Mouse (Mus musculus) megakaryocyte, embryonic 14.5 days (primary cell): ENCODE measurements around the gene Jmjd1c.

ENCODE experiments used
- FLI1 ChIP-seq: IDR thresholded peaks from 2 replicates; pipeline ENCODE4 v1.6.1; 2012; ENCODE audit warnings: low read length, inconsistent platforms, mixed read lengths
- GATA1 ChIP-seq: IDR thresholded peaks from 3 replicates; pipeline ENCODE4 v1.6.1; 2012; ENCODE audit warnings: mixed read lengths, low read length, inconsistent platforms, borderline replicate concordance

DNA sequence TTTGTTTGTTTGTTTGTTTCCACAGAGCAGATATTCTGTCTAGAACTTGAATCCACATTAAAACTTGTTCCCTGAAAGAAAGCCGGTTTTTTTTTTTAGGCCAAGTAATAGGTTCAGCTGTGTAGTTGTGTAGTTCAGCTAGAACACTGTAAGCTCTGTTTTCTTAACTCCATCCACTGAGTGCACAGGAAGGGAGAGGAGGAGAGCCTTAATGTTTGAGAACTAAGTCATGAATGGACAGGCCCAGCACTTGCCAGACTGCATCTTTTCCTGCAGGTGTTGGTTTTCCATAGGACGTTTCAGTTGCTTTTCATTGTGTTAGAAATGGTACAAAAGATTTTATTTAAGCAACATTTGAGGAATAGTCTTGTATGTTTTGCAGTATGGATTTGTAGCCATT, 48.3 kb downstream of the Jmjd1c start:
- TF ChIP-seq GATA1 = no peak
- TF ChIP-seq FLI1 = no peak
